Mouse (Mus musculus) cerebellum, adult 2 months (tissue): ENCODE data around the gene Pknox2. TPM values are rescaled to one million over a fixed set of nuclear protein-coding genes. Genes with fewer than 3 reads are reported as not detected.

Source experiments
- DNase-seq, 2 experiments: peaks; one replicate each; pipeline ENCODE4 v3.0.0; 2021
- H3K27ac ChIP-seq: fragments of 200-500 bp; 2 replicates; pipeline ENCODE4 v1.5.1; 2012; ENCODE audit warnings: low read length, control low read depth, inconsistent platforms; ENCODE audit not compliant: insufficient read depth
- H3K27me3 ChIP-seq: fragments of 200-500 bp; 2 replicates; pipeline ENCODE4 v1.6.1; 2012; ENCODE audit warnings: inconsistent platforms, mild to moderate bottlenecking, low read length, moderate library complexity; ENCODE audit not compliant: control insufficient read depth, insufficient read depth
- H3K4me1 ChIP-seq: fragments of 200-500 bp; 2 replicates; pipeline ENCODE4 v1.6.1; 2011; ENCODE audit warnings: low read length; ENCODE audit not compliant: control insufficient read depth, insufficient read depth
- H3K4me3 ChIP-seq: fragments of 200-500 bp; replicated peaks from 2 replicates; pipeline ENCODE3; 2011; ENCODE audit warnings: mild to moderate bottlenecking, low read depth, low read length, control low read depth; ENCODE audit not compliant: insufficient read depth
- CTCF ChIP-seq: fragments of 200-500 bp; IDR thresholded peaks from 2 replicates; pipeline ENCODE4 v1.5.1; 2011; ENCODE audit warnings: low read depth, mild to moderate bottlenecking, control low read depth, low read length, moderate library complexity, borderline replicate concordance; ENCODE audit not compliant: insufficient read depth
- POLR2A ChIP-seq: fragments of 200-500 bp; IDR thresholded peaks from 2 replicates; pipeline ENCODE4 v1.6.1; 2011; ENCODE audit warnings: low read length, control low read depth, borderline replicate concordance; ENCODE audit not compliant: insufficient read depth
- WGBS: fragments of 180-500 bp; shearing (Covaris S2); methylation state at CpG from one replicate; pipeline ENCODE4 v1.1.7; 2018; 5-methylcytosine and 5-hydroxymethylcytosine counted together
- polyA plus RNA-seq: library from polyadenylated mRNA; depleted of rRNA; stranded (reverse); fragments of >200 nt; gene quantifications from 2 replicates; pipeline ENCODE4 v1.2.3, GENCODE M21; 2012

Gene Pknox2
- polyA plus RNA-seq, 1 experiment: 23.4 TPM

- WGBS: 56% methylated on average over 9 of the region's 9 CpGs
- Histone ChIP-seq H3K27ac (no peak overlapping the region), H3K4me1 (peaks cover 11% of the 10 kb centered on the region), H3K27me3 (no peaks in the 10 kb centered on the region), H3K4me3 (no peak overlapping the region)
- no peak for DNase-seq
- TF ChIP-seq POLR2A: no peak
- no peak for TF ChIP-seq CTCF
These were observed 116.6 kb downstream of the Pknox2 start for GRCm38 (mm10) chr9:37030347-37031213.

- DNase-seq: no peak
- no peak overlapping the region for H3K4me3 ChIP-seq
- no peak overlapping the region for H3K27ac ChIP-seq
- no peak for TF ChIP-seq POLR2A
- H3K27me3 ChIP-seq: no peaks in the 10 kb centered on the region
- peaks cover 11% of the 10 kb centered on the region for H3K4me1 ChIP-seq
- WGBS: 84% methylated on average over 3 of the region's 3 CpGs
These were observed 117.3 kb downstream of the Pknox2 start for GRCm38 (mm10) chr9:37029811-37030346.

- 86% methylated on average over 7 of the region's 7 CpGs for WGBS
- Histone ChIP-seq H3K27ac (no peak overlapping the region), H3K4me1 (no peaks in the 10 kb centered on the region; the same call in 1 of the 2 replicates), H3K4me3 (no peak overlapping the region), H3K27me3 (no peaks in the 10 kb centered on the region)
- TF ChIP-seq POLR2A: no peak
- no peak for TF ChIP-seq CTCF
- no peak for DNase-seq
These were observed 119.2 kb downstream of the Pknox2 start for GRCm38 (mm10) chr9:37027825-37028575.

- 54% methylated on average over 3 of the region's 3 CpGs for WGBS
- Histone ChIP-seq H3K27ac (no peak overlapping the region), H3K4me1 (no peaks in the 10 kb centered on the region; the same call in 1 of the 2 replicates), H3K4me3 (no peak overlapping the region), H3K27me3 (no peaks in the 10 kb centered on the region)
- no peak for DNase-seq
- TF ChIP-seq POLR2A: no peak
These were observed 121.3 kb downstream of the Pknox2 start for GRCm38 (mm10) chr9:37025913-37026312.

DNA sequence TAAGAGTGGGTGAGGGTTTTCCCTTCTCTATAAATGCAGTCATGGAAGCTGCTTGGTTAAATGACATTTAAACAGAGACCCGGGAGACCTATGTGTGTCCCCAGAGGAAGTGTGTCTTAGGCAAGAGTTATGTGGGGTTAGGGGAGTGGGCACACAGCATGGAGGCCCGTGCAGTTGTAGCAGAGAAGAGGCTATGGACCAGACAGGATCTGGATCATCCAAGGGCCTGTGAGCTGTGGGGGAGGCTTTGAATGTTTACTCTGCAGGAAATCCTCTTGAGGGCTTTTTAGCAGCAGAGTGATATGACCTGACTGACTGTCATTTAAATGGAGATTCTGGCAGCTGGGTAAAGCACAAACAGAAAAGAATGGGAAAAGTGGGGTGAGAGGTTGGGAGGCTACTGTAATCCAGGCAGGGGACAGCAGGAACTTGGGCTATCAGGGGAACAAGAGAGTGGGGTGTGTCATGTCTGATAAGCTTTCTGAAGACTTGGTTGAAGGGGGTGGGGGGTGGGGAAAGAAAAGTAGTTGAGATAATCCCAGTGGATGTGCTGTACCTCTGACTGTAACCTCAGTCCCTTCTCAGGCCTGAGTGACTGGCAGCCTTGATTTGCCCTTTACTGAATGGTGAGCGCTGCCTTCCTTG is 125.5 kb downstream of the Pknox2 start:
- no peak for TF ChIP-seq CTCF
- no peak for TF ChIP-seq POLR2A
- WGBS: 54% methylated on average over 3 of the region's 3 CpGs
- Histone ChIP-seq H3K27me3 (no peaks in the 10 kb centered on the region), H3K4me3 (no peak overlapping the region), H3K4me1 (peaks cover 10% of the 10 kb centered on the region), H3K27ac (no peak overlapping the region)
- no peak for DNase-seq

GRCm38 (mm10) chr9:37018154-37018553 is 129.1 kb downstream of the Pknox2 start:
- H3K4me3 ChIP-seq: no peak overlapping the region
- DNase-seq: peak; percentile 54 to 74
- no peak overlapping the region for H3K27ac ChIP-seq
- 29% methylated on average over 1 of the region's 1 CpGs for WGBS
- TF ChIP-seq CTCF (no peak), POLR2A (no peak)
- no peaks in the 10 kb centered on the region for H3K27me3 ChIP-seq
- H3K4me1 ChIP-seq: peaks cover 27% of the 10 kb centered on the region

DNA sequence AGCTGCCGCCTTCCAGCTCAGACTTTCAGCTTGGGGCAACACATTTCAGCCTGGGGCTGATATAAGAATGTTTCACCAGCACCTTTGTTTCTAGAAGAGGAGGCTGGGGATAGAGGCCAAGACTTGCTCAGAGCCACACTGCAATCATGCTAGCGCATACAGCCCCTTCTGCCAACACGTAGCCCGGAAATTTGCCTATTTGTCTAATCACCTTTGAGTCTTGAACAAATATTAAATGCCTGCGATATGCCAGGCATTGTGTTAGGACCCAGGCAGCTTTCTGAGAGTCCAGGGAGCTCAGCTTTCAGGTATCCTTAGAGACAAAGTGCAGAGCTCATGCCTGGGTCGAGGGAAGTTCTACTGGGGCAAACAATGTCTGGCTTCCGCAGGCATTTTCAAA is 130.0 kb downstream of the Pknox2 start:
- no peak overlapping the region for H3K4me3 ChIP-seq
- H3K27me3 ChIP-seq: no peaks in the 10 kb centered on the region
- H3K4me1 ChIP-seq: peaks cover 27% of the 10 kb centered on the region
- TF ChIP-seq POLR2A: no peak
- H3K27ac ChIP-seq: no peak overlapping the region
- WGBS: 95% methylated on average over 7 of the region's 7 CpGs
- no peak for DNase-seq
